Mouse (Mus musculus) forebrain, embryonic 15.5 days (tissue): ENCODE measurements around the gene Btbd9. TPM values are rescaled to one million over a fixed set of nuclear protein-coding genes. Genes with fewer than 3 reads are reported as not detected.

Source experiments
- ATAC-seq: fragments of 200-750 bp; cut with Nextera tagmentation; replicated peaks from 2 replicates; pipeline ENCODE4 v1.8.0; 2017; ENCODE audit warnings: mild to moderate bottlenecking, moderate TSS enrichment, moderate library complexity
- H3K27ac ChIP-seq: fragments of 300-500 bp; sonication (generic); replicated peaks from 2 replicates; pipeline ENCODE4 v1.5.1; 2015; ENCODE audit warnings: mild to moderate bottlenecking, inconsistent platforms
- H3K27me3 ChIP-seq: fragments of 300-500 bp; sonication (generic); 2 replicates; pipeline ENCODE4 v1.6.1; 2015; ENCODE audit warnings: inconsistent platforms
- H3K36me3 ChIP-seq: fragments of 300-500 bp; sonication (generic); 2 replicates; pipeline ENCODE4 v1.6.1; 2015; ENCODE audit warnings: mild to moderate bottlenecking, inconsistent platforms
- H3K4me1 ChIP-seq: fragments of 300-500 bp; sonication (generic); 2 replicates; pipeline ENCODE4 v1.6.1; 2015; ENCODE audit warnings: inconsistent platforms
- H3K4me2 ChIP-seq: fragments of 300-500 bp; sonication (generic); replicated peaks from 2 replicates; pipeline ENCODE4 v1.6.1; 2015; ENCODE audit warnings: mild to moderate bottlenecking, inconsistent platforms
- H3K4me3 ChIP-seq: fragments of 300-500 bp; sonication (generic); 2 replicates; pipeline ENCODE4 v1.5.1; 2015; ENCODE audit warnings: mild to moderate bottlenecking, inconsistent platforms
- H3K9ac ChIP-seq: fragments of 300-500 bp; sonication (generic); replicated peaks from 2 replicates; pipeline ENCODE4 v1.6.1; 2015; ENCODE audit warnings: mild to moderate bottlenecking, inconsistent platforms
- H3K9me3 ChIP-seq: fragments of 300-500 bp; sonication (generic); 2 replicates; pipeline ENCODE4 v1.6.1; 2016; ENCODE audit warnings: inconsistent platforms
- WGBS: fragments of 180-500 bp; shearing (Covaris S2); methylation state at CpG from one replicate; pipeline ENCODE4 v1.1.7; 2015; ENCODE audit warnings: mixed read lengths; 5-methylcytosine and 5-hydroxymethylcytosine counted together
- polyA plus RNA-seq: library from polyadenylated mRNA; unstranded; fragments of >200 nt; fragmentation: Nextera tagmentation; extraction: Ambion mirVana; gene quantifications from 2 replicates; pipeline ENCODE4 v1.2.1, GENCODE M21; 2015

Btbd9 gene
- polyA plus RNA-seq, 1 experiment from 2014 or later, result 146 TPM

DNA sequence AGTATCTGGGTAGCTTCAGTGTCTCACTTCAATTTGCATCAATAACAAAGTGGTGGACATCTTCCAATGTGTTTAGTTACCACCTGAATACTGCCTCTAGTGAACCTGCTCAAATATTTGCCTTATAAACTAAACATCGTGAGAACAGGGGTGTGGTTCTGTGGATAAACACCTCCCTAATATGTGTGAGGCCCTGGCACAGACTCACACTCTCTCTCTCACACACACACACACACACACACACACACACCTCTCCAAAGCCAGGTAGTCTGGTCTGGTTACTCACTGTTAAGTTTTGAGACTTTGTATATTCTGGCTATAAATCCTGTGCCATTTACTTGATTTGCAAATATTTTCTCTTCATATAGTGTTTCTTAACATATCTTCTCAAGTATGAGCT lies 154.0 kb downstream of the Btbd9 start:
- no peaks in the 10 kb centered on the region for H3K36me3 ChIP-seq
- no peak overlapping the region for H3K4me2 ChIP-seq
- no peaks in the 10 kb centered on the region for H3K9me3 ChIP-seq
- no peak overlapping the region for H3K4me3 ChIP-seq
- no peak overlapping the region for H3K27ac ChIP-seq
- 94% methylated on average over 1 of the region's 1 CpGs for WGBS
- no peak overlapping the region for H3K9ac ChIP-seq
- no peaks in the 10 kb centered on the region for H3K27me3 ChIP-seq
- ATAC-seq, result no peak
- peaks cover 7% of the 10 kb centered on the region; the same call in 1 of the 2 replicates for H3K4me1 ChIP-seq

DNA sequence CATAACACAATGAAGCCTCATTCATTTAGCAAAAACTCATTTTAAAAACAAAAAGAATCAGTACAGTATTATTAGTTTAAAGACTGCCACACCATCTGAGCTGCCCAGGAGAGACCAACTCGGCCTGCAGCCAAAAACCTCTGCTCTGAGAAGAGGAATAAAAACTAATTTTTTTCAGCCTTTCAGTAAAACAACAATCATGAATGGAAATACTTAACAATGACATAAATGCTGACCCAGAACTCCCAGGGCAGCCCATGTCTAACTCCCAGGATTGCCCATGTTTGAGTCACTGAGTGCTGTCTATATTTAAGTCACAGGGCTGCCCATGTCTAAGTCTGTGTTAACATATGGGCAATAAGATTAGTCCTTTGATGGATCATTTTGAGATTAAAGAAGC lies 155.0 kb downstream of the Btbd9 start:
- Histone ChIP-seq H3K27ac (no peak overlapping the region), H3K36me3 (no peaks in the 10 kb centered on the region), H3K27me3 (no peaks in the 10 kb centered on the region), H3K9me3 (no peaks in the 10 kb centered on the region), H3K4me1 (peaks cover 5% of the 10 kb centered on the region; the same call in 1 of the 2 replicates), H3K4me2 (no peak overlapping the region), H3K4me3 (no peak overlapping the region), H3K9ac (no peak overlapping the region)
- no peak for ATAC-seq
- 64% methylated on average over 1 of the region's 1 CpGs for WGBS

- H3K9me3 ChIP-seq, result no peaks in the 10 kb centered on the region
- no peak overlapping the region for H3K4me2 ChIP-seq
- no peak overlapping the region for H3K27ac ChIP-seq
- no peak overlapping the region for H3K4me3 ChIP-seq
- peaks cover 5% of the 10 kb centered on the region; the same call in 1 of the 2 replicates for H3K4me1 ChIP-seq
- H3K36me3 ChIP-seq, result no peaks in the 10 kb centered on the region
- no peak overlapping the region for H3K9ac ChIP-seq
- ATAC-seq, result no peak
- H3K27me3 ChIP-seq, result no peaks in the 10 kb centered on the region
- 73% methylated on average over 7 of the region's 7 CpGs for WGBS
Observed at GRCm38 (mm10) chr17:30419494-30419893, 156.8 kb downstream of the Btbd9 start.

GRCm38 (mm10) chr17:30418510-30418909 lies 157.8 kb downstream of the Btbd9 start:
- no peak overlapping the region for H3K4me3 ChIP-seq
- H3K4me1 ChIP-seq, result peaks cover 5% of the 10 kb centered on the region; the same call in 1 of the 2 replicates
- H3K27ac ChIP-seq, result no peak overlapping the region
- H3K27me3 ChIP-seq, result no peaks in the 10 kb centered on the region
- H3K4me2 ChIP-seq, result no peak overlapping the region
- no peak overlapping the region for H3K9ac ChIP-seq
- H3K9me3 ChIP-seq, result no peaks in the 10 kb centered on the region
- no peak for ATAC-seq
- no peaks in the 10 kb centered on the region for H3K36me3 ChIP-seq
- WGBS, result 68% methylated on average over 4 of the region's 4 CpGs

DNA sequence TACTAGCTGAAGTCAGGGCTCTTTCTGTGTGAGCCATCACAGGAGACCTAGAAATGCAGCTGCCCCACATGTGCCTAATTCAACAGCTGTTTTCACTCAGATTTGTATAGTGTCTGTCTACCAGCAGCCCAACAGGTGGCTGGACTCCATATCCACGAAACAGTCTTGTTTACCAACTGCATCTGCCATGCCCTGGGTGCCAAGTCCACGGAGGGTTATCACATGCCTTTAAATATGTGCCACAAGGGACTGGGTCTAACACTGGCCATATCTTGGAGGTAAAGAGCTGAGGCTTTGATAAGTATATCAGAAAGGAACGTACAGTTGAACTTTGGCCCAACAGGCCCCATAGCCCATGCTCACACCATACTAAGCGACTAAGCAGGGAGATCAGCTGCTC lies 159.2 kb downstream of the Btbd9 start:
- no peak for ATAC-seq
- 85% methylated on average over 4 of the region's 4 CpGs for WGBS
- Histone ChIP-seq H3K27me3 (no peaks in the 10 kb centered on the region), H3K4me2 (no peak overlapping the region), H3K9me3 (no peaks in the 10 kb centered on the region), H3K27ac (no peak overlapping the region), H3K9ac (no peak overlapping the region), H3K36me3 (no peaks in the 10 kb centered on the region), H3K4me1 (peaks cover 5% of the 10 kb centered on the region; the same call in 1 of the 2 replicates), H3K4me3 (no peak overlapping the region)

- Histone ChIP-seq H3K4me1 (peaks cover 4% of the 10 kb centered on the region; the same call in 1 of the 2 replicates), H3K4me2 (no peak overlapping the region), H3K27me3 (no peaks in the 10 kb centered on the region), H3K9me3 (no peaks in the 10 kb centered on the region), H3K4me3 (no peak overlapping the region), H3K9ac (no peak overlapping the region), H3K36me3 (no peaks in the 10 kb centered on the region), H3K27ac (no peak overlapping the region)
- WGBS, result 97% methylated on average over 3 of the region's 3 CpGs
- ATAC-seq, result no peak
Observed at GRCm38 (mm10) chr17:30415693-30416092, 160.6 kb downstream of the Btbd9 start.

DNA sequence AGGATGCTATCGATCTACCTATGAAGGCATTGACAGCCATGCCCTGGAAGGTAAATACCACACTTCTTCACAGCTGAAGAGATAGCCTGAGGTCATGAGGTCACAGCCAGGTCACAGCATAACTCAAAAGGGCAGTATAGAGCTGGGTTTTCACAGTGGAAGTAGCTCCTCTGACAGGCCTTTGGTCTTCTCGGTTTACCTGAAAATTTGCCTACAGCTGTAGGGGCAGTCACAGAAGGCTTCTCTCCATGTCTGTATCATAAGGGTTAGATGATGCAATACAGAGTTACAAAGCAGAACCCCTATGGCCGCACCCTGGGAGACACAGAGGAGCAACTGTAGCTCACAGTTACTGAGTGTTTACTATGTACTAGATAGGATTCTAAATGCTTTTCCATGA lies 163.3 kb downstream of the Btbd9 start:
- Histone ChIP-seq H3K4me2 (no peak overlapping the region), H3K27me3 (no peaks in the 10 kb centered on the region), H3K4me3 (no peak overlapping the region), H3K9ac (no peak overlapping the region), H3K9me3 (no peaks in the 10 kb centered on the region), H3K36me3 (no peaks in the 10 kb centered on the region), H3K4me1 (no peaks in the 10 kb centered on the region), H3K27ac (no peak overlapping the region)
- no peak for ATAC-seq
- 95% methylated on average over 3 of the region's 3 CpGs for WGBS

DNA sequence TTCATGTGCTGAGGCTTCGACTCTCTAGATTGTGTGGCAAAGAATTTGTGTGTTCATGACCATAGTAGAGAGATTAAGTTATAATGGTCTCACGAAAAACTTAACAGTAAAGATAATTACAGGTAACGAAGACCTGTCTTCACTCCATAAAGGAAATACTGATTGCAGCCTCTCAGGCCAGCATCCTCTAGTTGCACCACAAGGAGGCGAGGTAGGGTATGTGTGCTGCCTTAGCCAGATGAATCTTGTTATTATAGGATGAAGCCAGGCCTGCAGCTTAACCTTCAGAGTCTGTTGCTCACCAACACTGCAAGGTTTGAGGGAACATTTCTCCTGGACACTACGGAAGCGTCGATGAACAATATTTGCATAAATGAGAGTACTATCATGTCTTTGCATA lies 170.3 kb downstream of the Btbd9 start:
- no peak overlapping the region for H3K9ac ChIP-seq
- no peaks in the 10 kb centered on the region for H3K27me3 ChIP-seq
- H3K27ac ChIP-seq, result no peak overlapping the region
- H3K4me2 ChIP-seq, result no peak overlapping the region
- no peak for ATAC-seq
- no peaks in the 10 kb centered on the region for H3K36me3 ChIP-seq
- no peaks in the 10 kb centered on the region for H3K9me3 ChIP-seq
- 92% methylated on average over 7 of the region's 7 CpGs for WGBS
- H3K4me3 ChIP-seq, result no peak overlapping the region
- no peaks in the 10 kb centered on the region for H3K4me1 ChIP-seq

DNA sequence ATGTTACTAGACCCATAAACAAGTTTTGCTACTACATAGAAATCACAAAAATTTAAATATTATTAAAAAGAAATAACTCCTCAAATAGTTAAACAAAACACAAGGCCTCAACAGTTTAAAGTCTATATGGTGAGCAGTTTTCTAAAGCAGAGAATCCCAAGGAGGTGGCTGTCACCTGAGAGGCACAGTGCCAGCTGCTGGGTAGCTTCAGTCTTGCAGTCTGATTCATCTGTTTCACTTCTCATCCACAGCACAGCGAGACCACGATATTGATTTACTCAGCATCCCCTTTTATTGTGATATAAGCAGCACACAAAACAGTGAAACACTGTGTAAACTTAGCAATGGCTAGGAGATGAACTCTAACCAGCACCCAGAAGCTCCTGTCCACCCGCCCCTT lies 173.4 kb downstream of the Btbd9 start:
- H3K9ac ChIP-seq, result no peak overlapping the region
- WGBS, result 87% methylated on average over 3 of the region's 3 CpGs

GRCm38 (mm10) chr17:30395261-30395660 lies 181.0 kb downstream of the Btbd9 start:
- no peaks in the 10 kb centered on the region for H3K36me3 ChIP-seq
- 78% methylated on average over 4 of the region's 4 CpGs for WGBS
- H3K4me2 ChIP-seq, result no peak overlapping the region
- no peaks in the 10 kb centered on the region for H3K9me3 ChIP-seq
- no peak overlapping the region for H3K27ac ChIP-seq
- peaks cover 14% of the 10 kb centered on the region for H3K4me1 ChIP-seq
- ATAC-seq, result no peak
- H3K27me3 ChIP-seq, result no peaks in the 10 kb centered on the region
- no peak overlapping the region for H3K4me3 ChIP-seq
- no peak overlapping the region for H3K9ac ChIP-seq

More for the DNA sequence above, 173.4 kb downstream of the Btbd9 start:
- Histone ChIP-seq H3K27ac (no peak overlapping the region), H3K27me3 (no peaks in the 10 kb centered on the region), H3K4me3 (no peak overlapping the region), H3K9me3 (no peaks in the 10 kb centered on the region), H3K4me2 (no peak overlapping the region), H3K36me3 (no peaks in the 10 kb centered on the region), H3K4me1 (no peaks in the 10 kb centered on the region)
- ATAC-seq, result no peak

GRCm38 (mm10) chr17:30392031-30392430 lies 184.3 kb downstream of the Btbd9 start:
- peaks cover 34% of the 10 kb centered on the region for H3K4me1 ChIP-seq
- no peaks in the 10 kb centered on the region for H3K36me3 ChIP-seq
- no peaks in the 10 kb centered on the region for H3K9me3 ChIP-seq
- ATAC-seq, result no peak
- no peak overlapping the region for H3K4me3 ChIP-seq
- WGBS, result 82% methylated on average over 4 of the region's 4 CpGs
- no peak overlapping the region for H3K9ac ChIP-seq
- H3K27ac ChIP-seq, result no peak overlapping the region
- no peaks in the 10 kb centered on the region for H3K27me3 ChIP-seq
- no peak overlapping the region for H3K4me2 ChIP-seq

DNA sequence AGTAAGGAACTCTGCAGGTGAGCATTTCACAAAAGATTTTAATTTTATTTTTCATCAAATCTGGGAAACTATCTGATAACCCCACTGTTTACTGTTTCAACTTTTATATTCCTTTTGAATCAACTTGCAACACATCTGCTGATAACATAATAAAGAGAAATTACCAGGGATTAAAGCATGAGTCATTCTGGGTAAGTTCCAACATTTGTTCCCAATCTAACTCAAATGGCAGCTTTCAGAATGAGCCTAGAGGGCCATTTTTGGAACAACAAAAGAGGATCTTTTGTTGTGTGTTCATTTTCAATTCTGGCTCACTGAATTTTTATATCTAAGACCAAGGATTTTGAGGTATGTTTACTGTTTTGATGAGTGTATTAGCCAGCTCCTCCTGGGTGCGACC lies 185.1 kb downstream of the Btbd9 start:
- Histone ChIP-seq H3K4me1 (peaks cover 34% of the 10 kb centered on the region), H3K4me3 (no peak overlapping the region), H3K9me3 (no peaks in the 10 kb centered on the region), H3K4me2 (no peak overlapping the region), H3K27ac (no peak overlapping the region), H3K9ac (no peak overlapping the region), H3K36me3 (no peaks in the 10 kb centered on the region), H3K27me3 (no peaks in the 10 kb centered on the region)
- 48% methylated on average over 1 of the region's 1 CpGs for WGBS
- ATAC-seq, result no peak

DNA sequence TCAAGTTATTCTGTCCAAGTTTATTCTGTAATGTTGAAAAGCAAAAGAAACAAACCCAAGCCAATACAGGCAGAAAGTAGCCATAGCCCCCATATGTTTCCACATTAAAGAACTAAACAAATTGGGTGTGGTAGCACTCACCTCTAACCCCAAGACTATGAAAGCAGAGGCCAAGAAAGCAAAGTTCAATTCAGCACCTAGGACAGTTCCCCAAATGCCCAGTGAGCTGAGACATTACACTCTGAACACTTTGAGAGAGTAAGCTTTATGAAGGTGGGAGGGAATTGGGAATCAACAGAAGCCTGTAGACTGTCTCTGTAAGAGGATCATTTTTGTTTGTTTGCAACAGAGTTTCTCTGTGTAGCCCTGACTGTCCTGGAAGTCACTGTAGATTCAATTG lies 186.6 kb downstream of the Btbd9 start:
- H3K4me2 ChIP-seq, result no peak overlapping the region
- no peaks in the 10 kb centered on the region for H3K36me3 ChIP-seq
- no peaks in the 10 kb centered on the region for H3K9me3 ChIP-seq
- no peak overlapping the region for H3K4me3 ChIP-seq
- no peak for ATAC-seq
- H3K9ac ChIP-seq, result no peak overlapping the region
- H3K27me3 ChIP-seq, result no peaks in the 10 kb centered on the region
- H3K4me1 ChIP-seq, result peaks cover 34% of the 10 kb centered on the region
- peak overlapping the region; percentile 77; the same call in 1 of the 2 replicates for H3K27ac ChIP-seq
